Mouse (Mus musculus) left cerebral cortex, adult 11 months (tissue): ENCODE data around the gene Pold4.
"Not testable (repeated sequence)": the region's sequence is repeated elsewhere in the genome, so short reads cannot be mapped to it uniquely, and the experiment has no call there.

Experiments
- DNase-seq: peaks from one replicate; pipeline ENCODE4 v3.0.0; 2022; ENCODE audit warnings: low spot score

Gene Pold4

DNA sequence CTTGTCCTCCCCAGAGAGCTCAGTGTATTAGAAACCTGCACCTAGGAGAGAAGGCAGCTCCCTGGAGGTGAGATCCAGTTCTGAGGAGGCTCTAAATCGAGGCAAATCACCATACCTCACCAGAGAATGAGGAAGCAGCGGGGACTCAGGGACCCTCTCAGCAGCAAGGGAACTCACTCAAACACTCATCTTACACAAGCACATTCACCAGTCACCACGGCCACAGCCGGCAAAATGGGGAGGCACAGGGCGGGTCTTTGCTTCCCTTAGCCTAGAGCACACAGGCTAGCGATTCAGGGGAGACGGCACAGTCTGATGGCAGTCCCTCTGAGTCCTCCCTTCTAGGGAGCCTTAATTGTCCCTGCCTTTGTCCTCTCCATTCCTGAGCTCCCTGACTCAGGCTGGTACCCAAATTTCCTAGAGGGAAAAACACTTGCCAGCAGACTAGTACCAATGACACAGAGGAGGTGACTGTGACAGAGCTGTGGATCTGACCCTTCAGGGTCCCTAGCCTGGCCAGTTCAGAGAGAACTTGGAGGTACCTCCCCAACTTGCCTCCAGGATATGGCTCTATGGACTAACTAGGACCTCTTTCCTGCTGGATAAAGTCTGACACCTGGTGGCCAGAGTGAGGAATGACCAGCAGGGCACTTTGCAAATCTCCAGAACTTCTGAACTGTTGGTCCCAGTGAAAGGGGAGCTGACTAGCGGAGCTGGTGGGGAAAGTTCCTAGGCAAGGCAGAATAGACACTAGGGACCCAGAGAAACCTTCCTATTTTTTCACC lies 3.6 kb upstream of the Pold4 start:
- DNase-seq, result no peak

GRCm38 (mm10) chr19:4228891-4229290 lies 2.8 kb upstream of the Pold4 start:
- DNase-seq, result no peak

DNA sequence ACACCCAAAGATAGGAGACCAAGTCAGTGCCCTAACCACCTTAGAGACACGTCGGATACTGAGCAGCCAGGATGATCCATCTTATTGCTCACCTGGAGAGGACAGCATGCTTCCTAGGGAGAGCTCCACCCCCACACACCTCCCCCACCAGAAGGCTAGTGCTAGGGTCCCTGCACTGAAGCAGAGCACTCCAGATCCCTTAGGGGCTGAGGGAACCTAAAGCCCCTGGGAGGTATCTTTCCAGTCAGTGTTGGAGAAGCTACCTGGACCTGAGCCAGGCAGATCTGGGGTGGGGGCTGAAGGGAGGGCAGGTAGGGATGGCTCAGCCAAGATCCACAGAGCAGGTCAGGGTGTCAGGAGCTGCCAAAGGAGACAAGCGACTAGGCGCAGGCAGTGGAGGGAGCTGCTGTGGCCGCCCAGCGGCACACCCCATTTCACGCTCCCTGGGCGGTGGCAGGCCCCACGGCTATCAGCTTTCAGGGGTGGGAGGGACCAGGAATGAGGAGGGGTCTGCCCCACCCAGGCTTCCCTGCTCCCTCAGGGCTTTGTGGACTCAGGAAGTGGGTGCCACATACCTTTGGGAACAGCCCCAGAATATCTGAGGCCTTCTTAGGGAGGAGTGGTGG lies 2.1 kb upstream of the Pold4 start:
- DNase-seq, result no peak

DNA sequence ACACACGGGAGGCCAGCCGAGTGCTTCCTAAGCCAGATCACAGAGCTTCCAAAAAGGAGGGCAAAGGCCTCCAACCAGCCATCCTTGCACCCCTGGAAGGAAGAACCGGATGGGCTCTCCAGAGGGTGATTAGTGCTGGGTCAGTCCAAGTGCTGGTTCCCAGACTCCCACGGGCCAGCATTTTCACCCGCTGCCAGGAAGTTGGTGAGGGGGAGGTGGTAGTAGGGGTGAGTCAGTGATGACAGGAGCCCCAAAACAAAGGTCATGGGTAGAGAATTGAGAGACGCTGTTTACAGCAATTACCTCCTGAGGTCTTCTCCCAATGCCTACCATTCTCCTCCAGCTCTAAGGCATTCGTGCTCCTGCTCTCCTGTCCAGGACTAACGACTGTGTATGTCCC lies 1.3 kb upstream of the Pold4 start:
- DNase-seq, result no peak

DNA sequence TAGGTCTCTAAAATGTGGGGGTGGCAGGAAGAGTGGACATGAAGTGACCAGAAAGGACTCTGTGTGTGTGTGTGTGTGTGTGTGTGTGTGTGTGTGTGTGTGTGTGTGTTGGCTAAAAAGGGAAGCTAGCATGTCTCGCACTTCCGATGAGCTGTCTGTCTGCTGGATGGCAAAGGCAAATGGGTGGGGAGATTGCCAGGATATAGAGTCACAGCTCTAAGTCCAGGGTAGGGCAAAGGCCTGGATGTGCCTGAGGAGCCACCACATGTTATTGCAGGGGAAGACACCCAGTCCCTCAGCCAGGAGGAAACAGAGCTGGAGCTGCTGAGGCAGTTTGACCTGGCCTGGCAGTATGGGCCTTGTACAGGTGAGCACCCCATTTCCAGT lies 480 bp downstream of the Pold4 start:
- no peak for DNase-seq

DNA sequence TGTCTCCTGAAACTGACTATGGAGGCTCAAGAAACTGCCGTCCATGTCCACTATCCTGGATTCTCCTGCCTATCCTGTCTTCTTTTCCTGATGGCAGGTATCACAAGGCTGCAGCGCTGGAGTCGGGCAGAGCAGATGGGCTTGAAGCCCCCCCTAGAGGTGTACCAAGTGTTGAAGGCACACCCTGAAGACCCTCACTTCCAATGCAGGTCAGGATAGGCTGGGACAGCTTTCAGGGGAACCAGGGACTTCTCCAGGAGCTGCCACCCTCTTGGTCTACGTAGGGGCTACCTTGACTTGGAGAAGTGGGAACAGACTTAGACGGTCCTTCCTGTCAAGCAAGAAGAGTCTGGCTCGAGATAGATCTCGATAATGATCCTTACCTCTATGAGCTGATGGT lies 952 bp downstream of the Pold4 start:
- no peak for DNase-seq

DNA sequence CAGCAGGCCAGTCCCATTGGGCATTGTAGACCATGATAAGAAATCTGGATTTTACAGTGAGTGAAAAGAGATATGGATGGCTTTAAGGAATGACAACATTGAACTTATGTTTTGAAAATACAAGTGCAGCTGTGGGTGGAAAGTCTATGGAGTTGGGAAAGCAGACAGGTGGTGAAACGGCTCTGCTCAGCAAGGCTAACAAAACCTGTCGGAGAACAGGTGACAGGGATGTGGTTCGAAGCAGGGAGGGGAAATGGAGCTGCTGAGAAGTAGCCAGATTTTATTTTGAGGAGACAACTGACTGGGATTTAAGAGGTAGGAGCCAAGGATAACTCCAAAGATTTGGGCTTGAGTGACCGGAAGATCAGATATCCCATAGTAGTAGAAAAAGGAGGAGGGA lies 2.8 kb downstream of the Pold4 start:
- DNase-seq, result no peak

DNA sequence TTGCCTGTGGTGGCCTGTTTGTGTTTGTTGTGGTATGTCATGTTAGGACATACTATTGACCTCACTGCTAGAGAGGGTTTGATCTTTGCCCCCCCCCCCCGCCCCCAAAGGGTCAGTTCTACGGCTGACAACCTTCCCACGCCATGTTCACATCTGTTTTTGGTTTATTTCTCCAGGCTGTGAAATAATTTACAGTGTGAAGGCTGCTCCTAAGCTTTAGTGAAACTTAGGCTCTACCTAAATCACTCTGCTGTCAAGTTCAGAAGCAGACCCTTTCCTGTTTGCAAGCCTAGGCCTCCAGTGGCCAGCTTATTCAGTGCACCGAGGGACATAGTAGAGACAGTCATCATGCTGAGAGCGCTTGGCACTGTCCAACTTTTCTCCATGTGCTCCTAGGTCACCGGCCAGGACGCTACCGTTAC lies 8.6 kb downstream of the Pold4 start:
- DNase-seq, result no peak

- DNase-seq, result no peak
These were observed 10.7 kb downstream of the Pold4 start for GRCm38 (mm10) chr19:4242416-4242815.

DNA sequence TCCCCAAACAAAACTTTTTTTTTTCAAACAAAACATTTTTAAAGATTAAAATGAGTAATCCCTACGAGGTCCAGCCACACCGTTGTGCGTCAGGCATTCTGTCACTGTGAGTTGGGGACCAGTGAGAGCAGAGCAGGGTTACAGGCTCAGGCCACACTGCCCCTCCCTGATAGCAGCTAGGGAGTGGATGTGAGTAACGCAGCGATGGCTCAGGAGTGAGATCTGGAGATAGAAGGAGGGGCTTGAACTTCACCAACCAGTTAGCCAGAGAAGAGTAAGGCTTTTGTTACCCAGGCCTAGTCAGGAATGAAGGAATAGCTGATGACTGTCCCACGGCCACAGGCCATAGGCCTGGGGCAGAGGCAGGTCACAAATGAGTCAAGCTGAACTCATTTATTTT lies 13.1 kb downstream of the Pold4 start:
- DNase-seq, result no peak

DNA sequence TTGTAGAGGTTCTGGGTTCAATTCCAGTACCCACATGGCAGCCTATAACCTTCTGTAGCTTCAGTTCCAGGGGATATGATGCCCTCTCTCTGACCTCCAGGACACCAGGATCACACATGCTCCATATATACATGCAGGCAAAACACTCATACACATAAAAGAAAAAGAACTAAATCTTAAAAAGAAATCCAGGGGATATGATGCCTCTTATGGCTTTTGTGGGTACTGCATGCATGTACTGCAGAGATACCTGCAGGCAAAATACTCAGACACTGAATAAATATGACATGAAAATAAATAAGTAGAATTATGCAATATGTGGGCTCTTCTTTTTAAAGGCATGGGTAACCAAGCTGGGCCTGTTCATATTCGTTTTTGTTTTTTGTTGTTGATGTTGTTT lies 15.3 kb downstream of the Pold4 start:
- DNase-seq, result no peak

- not testable (repeated sequence) for DNase-seq
These were observed 17.0 kb downstream of the Pold4 start for GRCm38 (mm10) chr19:4248683-4249082.

GRCm38 (mm10) chr19:4254230-4254629 lies 22.5 kb downstream of the Pold4 start:
- no peak for DNase-seq

DNA sequence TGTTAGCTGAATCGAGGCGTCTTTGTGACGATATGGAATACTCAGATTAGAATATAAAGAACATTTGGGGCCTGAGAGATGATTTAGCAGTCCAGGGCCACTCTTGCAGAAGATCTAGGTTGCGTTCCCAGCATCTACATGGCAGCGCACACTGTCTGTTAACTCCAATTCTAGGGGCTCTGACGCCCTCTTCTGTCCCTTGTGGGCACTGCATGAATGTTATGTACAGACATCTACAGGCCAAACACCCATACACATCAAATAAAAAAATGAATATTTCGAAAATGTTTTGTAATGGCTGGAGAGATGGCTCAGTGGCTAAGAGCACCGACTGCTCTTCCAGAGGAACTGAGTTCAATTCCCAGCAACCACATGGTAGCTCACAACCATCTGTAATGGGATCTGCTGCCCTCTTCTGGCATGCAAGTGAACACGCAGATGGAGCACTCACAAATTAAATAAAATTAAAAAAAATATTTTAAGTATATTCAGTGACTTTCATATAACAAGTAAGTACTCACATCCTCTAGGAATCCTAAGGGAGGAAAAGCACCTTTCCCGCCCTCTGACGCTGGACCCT lies 24.0 kb downstream of the Pold4 start:
- no peak for DNase-seq

GRCm38 (mm10) chr19:4257216-4257896 lies 25.7 kb downstream of the Pold4 start:
- peak; percentile 90 for DNase-seq

GRCm38 (mm10) chr19:4257897-4258252 lies 26.2 kb downstream of the Pold4 start:
- no peak for DNase-seq

DNA sequence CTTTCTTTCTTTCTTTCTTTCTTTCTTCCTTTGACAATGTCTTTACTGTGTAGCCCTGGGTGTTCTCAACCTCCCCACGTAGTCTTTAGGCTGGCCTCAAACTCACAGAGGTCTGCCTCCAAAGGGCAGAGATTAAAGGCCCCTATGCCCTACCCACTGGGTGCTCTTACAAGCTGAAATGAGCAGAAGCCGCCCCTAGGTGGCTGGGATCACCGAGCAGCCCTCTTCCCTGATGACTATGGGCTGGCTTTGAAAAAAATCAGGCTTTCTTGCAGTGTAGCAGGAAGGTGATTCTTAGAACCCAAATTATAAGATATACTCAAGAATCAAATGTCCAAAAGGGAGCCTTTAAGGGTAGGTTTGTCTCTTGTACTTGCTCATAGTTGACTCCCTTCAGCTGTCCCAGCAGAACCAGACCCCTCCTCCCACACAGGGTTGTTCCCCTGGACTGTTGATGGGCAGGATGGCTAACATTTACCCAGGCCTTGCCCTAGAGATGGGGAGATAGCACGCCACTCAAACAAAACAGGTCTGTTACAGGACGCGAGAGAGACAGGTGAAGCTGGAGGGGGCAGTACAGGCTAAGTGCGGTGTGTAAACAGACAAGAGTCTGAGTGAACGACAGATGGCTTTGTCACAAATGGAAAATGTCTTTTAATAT lies 29.5 kb downstream of the Pold4 start:
- DNase-seq, result no peak

- DNase-seq, result no peak
These were observed 31.1 kb downstream of the Pold4 start for GRCm38 (mm10) chr19:4262756-4263155.

GRCm38 (mm10) chr19:4263702-4264101 lies 32.0 kb downstream of the Pold4 start:
- DNase-seq, result no peak

DNA sequence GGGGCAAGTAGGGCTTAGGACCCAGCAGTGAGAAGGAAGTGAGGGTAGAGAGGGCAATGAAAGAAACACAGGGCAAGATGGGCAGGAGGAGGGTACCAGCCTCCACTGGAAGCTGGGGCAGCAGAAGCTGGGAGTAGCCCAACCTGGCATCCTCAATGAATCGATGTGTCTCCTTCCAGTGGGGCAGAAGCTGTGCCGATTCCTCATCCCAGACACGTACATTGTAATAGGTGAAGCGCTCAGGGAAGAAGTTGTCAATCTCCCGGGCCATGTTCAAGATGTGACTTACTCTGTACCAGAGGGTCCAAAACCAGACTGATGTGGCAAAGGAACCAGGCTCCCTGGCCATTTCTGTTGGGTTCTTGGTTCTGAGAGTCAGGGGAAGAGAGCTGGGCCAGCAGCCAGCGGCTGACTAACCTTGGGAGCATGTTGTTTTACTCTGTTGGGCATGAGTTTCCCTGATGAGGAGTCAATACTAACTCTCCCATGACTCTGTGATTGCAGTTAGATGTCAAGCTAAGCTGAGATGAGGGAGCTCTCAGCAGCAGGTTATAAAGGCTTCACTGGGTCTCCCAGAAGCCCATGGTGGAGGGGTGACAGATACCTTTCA lies 32.6 kb downstream of the Pold4 start:
- DNase-seq, result no peak

GRCm38 (mm10) chr19:4265956-4266355 lies 34.3 kb downstream of the Pold4 start:
- no peak for DNase-seq
